Mouse (Mus musculus) adrenal gland, adult 18-20 months (tissue): ENCODE data around the gene 4932414N04Rik. TPM values are rescaled to one million over a fixed set of nuclear protein-coding genes. Genes with fewer than 3 reads are reported as not detected.
"Not testable (repeated sequence)": the region's sequence is repeated elsewhere in the genome, so short reads cannot be mapped to it uniquely, and the experiment has no call there.

ENCODE experiments used
- DNase-seq, 2 experiments: peaks; one replicate each; pipeline ENCODE4 v3.0.0; 2021 to 2022; ENCODE audit warnings: low spot score in 2 of 2
- long read RNA-seq, 2 experiments: library from polyadenylated mRNA; stranded (forward); transcript quantifications; one replicate each; pipeline ENCODE4 v2.0.0; 2021
- total RNA-seq, 2 experiments: library from RNA; stranded (reverse); gene quantifications; 1 replicate in 1 of 2; 2 replicates in 1 of 2; pipeline ENCODE4 v1.2.3; 2021

Gene 4932414N04Rik
- total RNA-seq: not detected
- long read RNA-seq, experiment 1: 0 reads
- long read RNA-seq, experiment 2: 0 reads

DNA sequence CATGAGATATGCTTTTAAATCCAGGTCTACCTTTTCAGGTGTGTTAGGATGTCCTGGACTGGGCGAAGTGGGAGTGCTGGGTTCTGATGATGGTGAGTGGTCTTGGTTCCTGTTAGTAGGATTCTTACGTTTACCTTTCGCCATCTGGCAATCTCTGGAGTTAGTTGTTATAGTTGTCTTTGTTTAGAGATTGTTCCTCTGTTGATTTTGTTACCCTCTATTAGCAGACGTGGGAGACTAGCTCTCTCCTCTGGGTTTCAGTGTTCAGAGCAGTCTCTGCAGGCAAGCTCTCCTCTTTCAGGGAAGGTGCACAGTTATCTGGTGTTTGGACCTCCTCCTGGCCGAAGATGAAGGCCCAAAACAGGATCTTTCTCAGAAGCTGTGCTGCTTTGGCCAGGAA, at the start of gene 4932414N04Rik:
4932414N04Rik (plus strand) TSS at position 301 of the 400 bp plus-strand sequence.
- DNase-seq: not testable (repeated sequence)

DNA sequence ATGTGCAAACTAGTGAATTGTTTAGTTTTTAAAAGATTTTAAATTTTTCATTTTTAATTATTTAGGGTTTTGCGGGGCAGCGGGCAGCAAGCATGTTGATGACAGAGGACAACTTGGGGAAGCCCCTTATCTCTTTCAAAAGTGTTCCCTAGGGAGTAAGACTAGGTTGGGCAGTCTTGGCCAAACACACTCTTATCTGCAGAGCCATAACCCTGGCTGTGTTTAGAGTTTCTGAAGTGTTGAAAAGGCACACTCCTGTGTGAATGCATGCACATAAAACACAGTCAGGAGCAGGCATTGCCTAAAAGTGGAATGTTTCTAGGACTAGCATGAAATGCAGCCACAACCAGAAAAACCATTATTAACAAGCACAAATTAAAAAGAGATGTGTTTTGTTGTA, 75.9 kb downstream of the 4932414N04Rik start:
- DNase-seq: no peak

DNA sequence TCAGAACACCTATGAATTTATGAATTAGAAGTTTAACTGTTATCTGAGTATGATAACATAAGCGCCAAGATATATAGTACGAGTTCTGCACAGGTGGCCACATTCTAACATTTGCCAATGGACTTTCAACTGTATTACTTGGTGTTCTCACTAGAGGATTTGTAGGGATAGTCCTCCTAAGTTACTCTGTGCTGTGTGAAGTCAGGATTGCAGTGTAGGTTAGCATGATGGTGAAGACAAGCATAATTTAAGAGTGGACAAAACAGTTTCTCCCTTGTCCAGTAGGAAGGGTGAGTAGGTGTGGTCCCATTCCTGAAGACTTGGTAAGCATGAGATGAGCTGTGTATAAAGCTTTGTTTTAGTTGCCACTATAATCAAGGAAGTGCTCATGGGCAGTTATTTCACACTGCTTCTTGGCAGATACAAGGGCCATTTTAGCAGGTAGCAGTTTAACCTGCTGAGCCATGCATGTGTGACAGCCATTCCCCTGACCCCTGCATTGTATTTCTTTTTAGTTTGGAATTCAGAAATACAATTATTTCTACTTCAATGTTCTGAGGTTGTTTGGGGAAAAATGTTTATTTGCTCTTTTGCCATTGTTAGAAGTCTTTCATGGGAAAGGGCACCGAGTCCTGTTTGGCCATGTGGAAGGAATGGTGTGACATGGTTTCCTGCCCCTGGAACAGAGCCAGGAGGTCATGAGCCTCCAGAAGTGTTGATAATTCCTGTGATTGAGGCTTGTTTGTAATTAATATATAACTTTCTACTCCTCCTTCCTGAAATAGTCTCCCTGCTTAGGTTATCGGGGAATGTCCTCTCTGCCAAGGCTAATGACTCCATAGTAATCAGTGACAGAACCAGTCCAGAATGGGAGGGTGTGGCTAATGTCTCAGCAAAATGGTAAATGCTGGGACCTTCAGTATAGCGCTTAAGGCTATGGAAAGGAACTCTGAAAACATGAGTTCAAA, 83.8 kb downstream of the 4932414N04Rik start:
- no peak for DNase-seq

DNA sequence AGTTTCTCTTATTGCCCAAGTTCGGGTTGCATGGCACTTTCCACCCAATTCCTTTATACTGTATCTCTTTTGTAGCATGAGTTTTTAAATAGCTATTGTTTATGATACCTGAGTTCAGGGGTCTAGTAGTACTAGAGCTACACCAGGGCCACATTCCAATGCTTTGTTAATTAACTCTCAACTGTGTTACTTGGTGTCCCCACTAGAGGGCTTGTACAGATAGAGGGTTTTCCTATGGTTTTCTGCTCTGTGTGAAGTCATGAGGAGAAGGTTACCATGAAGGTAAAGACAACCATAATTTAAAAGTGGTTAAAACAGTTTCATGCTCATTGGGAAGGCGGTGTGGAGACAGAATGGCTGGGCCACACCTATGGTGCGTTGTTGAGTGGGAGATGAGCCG, 88.3 kb downstream of the 4932414N04Rik start:
- DNase-seq: no peak

DNA sequence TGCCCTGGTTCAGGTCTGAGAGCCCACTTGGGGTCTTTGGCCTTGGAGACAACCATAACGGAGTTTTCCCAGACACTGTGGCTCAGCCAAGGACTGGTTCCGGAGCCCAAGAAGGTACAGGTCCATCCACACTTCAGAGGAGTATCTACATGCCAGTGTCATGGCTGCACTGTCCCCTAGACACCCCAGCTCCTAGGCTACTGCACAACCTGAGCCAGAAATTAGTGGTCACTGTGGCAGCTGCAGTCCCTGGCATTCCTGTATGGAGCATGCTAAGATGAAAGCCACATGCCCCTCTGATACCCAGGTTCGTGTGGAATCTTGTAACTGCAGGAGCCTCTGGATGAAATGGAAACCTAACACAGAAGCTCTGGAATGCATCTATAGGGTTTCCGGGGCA, 99.9 kb downstream of the 4932414N04Rik start:
- DNase-seq: no peak

DNA sequence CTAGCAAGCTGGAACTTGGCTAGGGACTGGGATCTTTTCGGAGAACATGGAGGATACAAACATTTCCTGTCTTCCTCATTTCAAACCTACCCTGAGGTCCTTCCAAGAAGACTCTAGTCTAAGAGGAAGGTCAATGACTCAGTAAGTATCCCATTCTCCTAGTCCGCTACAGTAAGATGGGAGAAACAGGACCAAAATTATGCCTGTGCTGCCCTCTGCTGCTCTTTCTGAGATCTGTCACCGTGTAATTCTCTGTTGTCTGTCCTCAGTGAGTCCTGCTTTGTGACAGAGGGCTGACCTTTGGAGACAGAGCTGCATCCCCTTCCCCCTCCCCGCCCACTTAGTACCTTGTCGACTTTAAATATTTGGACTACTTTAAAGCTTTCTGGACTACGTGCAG, 100.5 kb downstream of the 4932414N04Rik start:
- DNase-seq: peak in 1 of 2 experiments; percentile 37

DNA sequence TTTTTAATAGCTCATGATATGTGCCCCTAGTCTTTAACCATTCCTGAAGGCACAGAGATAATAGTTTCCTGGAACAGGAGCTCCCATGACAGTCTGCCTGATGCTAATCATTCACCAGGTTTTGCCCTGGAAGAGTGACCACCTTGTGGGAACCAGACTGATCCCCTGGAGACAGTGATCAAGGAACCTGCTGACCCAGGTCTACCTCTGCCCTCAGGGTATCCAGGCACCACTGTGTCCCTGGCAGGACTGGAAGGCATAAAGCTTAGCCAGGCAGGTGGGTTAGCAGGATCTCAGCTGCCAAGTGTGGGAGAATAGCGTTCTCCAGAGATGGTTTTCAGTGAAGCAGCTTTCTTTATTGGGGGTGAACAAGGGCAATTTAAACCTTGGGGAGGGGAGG, 109.1 kb downstream of the 4932414N04Rik start:
- no peak for DNase-seq

DNA sequence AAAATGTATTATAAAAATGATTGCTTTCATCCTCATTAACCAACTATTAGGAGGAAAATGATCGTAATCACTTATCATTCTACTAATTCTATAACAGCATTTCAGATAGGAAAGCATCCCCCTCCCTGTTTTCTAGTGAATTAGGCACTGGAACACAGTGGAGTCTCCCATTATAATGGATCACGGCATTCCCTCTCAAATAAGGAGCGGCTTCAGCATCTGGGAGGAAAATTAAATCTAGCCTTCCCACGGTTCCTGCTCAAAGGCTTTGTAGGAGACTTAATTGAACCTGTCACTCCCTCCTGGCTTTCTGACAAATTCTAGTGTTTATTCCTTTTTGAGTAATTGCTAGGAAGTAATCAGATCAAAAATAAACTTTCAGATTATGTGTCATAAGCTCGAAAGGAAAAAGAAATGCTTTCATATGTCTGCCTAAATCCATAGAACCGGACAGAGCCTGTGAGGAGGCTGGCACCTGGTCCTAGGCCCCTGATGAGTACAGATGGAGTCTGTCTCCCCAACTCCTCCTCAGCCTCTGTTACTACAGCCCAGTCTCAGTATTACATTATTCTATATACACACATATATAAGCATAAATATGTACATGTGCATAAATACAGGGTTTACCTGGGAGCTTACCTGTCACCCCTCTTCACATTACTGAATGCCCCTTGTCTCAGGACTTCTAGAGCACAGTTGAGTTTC, 111.1 kb downstream of the 4932414N04Rik start:
- DNase-seq: no peak

DNA sequence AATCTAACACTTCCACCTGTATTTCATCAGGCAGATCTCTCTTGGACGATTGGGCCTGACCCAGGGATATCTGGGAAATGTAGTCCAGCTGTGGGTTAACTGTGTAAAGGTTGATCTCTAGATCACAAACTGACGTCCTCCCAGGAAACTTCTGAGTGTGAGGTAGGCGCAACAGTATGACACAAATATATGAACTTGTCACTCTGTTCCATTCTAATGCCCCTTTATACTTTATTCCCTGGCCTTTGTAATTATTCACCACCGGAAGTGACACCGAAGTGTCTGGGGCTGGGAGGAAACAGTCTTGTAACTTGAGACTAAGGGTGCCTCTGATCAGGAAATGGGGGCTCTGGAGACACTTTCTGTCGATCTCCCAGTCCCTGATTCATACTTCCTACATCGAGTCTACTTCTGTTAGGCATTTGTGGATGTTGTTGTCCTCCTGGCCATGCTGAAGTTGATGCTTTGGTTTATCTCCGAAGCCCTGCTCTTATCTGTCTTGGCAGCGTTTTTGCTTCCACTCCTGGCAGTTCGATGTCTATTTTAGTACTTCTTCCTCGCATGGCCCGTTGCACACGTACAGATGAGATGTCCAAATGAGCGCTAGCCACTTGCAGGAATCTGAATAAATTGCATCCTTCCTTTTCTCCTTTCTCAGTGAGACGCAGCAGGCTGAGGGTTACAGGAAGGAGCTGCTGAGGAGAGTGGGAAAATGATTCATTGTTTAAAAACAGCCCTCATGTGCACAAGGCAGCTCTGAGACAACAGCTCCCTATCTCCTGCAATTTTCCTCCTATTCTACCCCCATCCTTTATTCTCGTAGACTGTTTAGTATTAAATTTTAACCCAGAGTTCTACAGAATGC, 126.2 kb downstream of the 4932414N04Rik start:
- no peak for DNase-seq

DNA sequence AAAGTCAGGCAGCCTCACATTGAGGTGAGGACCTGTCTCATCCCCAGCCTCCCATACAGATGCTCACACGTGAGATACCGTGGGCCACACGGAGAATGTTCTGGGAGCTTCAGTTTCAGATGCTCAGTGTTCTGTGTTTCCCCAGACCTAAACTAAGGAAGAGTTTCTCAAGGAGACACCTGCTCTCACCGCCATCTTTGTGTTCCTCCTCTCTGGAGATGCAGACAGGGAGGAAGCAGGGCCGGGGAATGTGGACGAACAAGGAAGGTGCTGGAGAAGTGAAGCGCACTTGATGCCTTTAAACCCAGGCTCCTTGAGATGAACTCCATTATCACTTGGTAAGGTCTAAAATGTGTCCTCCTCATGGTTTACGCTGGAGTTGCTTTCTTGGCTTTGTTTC, 127.4 kb downstream of the 4932414N04Rik start:
- not testable (repeated sequence) for DNase-seq

DNA sequence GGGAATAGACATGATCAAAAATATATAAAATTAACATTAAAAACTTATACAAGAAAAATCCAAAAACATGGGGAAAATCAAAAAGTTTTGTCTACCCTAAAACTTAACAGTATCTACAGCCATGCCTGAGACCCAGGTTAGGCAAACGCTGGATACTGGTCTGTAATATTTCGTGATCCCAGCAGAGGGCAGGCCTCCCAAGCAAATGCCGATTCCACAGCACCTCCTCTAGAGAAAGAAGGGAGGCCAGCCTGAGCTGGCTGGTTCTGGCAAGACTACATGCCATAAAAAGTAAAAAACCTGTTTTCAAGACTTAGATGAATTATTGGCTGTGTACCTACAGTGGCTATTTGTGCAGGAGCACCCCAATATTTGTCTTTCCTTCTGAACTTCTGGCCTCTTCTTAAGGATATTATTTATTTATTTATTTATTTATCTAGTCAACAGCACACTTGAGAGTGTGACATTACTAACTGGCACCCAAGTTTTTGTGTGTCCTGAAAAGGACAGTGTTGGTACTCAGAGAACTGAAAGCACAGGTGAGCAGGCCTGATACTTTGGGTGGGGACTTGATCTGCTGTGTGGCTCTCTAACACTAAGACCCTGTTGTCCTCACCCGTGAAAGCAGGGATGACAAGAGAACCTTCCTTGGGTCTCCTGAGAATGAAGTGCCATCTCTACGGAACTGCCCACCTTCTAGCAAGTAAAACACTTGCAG, 128.6 kb downstream of the 4932414N04Rik start:
- peak; percentile 73 to 74 for DNase-seq

DNA sequence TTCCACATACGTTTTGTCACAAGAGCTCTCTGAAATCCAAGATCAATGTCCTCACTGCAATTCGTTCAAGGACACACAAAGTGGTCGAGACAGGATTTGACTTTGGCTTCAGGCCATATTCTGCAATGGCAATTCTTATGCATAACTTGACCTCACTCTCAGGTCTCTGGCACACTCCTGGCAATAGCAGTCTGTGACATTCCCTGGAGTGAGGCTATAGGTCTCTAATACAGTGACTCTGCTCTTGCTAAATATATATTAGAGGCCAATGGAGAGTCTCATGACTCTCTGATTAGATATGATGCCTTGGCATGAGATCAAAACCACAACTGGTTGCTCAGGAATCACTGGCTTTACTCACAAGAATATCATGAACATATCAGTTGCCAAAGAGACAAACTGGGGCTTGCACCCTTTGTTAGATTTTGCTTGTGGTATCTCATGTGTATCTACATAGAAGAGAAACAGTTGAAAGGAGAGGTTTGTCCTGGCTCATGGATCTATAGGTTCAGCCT, 130.9 kb downstream of the 4932414N04Rik start:
- DNase-seq: no peak

DNA sequence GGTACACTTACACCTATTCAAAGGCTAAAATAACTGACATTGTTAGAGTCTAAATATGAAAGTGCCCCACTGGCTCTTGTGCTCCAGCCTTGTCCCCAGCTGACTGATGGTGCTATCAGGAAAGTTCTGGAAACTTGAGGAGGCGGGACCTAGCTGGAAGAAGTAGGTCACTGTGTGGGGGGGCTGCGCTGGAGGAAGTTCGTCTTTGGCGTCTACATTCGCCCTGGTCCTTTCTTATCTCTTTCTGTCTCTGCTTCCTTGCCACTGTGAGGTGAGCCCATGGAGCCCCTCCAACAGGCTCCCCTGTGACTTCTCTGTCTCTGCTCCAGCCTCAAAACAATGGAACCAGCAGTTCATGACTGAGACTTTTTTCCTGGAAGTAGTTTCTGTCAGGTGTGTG, 136.0 kb downstream of the 4932414N04Rik start:
- no peak for DNase-seq

DNA sequence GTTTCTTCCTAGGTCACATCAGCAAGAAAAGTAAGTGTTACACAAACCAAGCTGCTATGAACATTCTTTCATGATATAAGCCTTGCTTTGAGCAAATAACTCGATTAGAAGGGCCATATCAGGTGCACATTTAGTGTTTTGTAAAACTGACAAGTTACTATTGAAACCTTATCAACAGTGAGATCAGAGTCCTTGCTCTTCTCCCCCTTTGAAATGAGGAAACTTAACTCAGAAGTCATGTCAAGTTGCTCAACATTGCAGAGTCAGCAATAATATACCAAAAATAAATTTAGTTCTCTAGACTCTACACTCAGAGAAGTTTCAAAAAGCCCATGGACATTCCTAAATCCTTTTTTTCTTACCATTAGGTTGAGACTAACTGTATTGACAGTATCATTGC, 137.2 kb downstream of the 4932414N04Rik start:
- no peak for DNase-seq

DNA sequence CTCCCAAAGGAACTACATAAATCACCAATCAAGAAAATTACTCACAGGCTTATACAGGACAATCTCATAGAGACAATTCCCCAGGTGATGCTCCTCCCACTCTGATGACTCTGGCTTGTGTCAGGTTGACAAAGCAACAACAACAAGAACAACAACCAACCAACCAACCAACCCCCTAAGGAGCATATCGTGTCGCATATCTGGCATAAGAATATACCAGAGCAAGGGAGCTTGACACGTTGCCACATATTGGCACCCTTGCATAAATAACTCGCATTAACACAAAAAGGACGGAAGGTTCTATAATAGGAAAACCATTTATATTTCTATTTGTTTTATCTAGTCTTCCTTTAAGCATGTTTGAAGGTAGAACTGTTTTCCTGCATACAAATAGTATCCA, 137.9 kb downstream of the 4932414N04Rik start:
- no peak for DNase-seq

DNA sequence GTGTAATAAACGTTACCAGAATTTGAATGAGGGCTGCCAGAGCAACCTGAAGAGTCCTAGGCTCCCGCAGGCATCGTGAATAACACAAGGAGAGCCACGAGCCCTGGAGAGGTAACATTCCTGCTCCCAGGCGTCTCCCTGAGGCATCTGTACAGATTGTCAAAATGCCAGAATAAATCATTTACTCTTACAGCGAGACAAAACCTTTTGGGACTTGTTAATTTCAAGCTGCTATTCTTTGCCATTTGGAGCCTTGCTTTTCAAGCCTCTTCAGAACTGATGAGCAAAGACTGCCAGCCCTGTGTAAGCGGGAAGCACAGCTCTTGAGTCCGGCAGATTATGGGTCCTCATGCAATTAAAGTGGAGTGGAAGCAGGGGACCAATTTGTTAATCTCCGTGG, 138.3 kb downstream of the 4932414N04Rik start:
- DNase-seq: no peak

DNA sequence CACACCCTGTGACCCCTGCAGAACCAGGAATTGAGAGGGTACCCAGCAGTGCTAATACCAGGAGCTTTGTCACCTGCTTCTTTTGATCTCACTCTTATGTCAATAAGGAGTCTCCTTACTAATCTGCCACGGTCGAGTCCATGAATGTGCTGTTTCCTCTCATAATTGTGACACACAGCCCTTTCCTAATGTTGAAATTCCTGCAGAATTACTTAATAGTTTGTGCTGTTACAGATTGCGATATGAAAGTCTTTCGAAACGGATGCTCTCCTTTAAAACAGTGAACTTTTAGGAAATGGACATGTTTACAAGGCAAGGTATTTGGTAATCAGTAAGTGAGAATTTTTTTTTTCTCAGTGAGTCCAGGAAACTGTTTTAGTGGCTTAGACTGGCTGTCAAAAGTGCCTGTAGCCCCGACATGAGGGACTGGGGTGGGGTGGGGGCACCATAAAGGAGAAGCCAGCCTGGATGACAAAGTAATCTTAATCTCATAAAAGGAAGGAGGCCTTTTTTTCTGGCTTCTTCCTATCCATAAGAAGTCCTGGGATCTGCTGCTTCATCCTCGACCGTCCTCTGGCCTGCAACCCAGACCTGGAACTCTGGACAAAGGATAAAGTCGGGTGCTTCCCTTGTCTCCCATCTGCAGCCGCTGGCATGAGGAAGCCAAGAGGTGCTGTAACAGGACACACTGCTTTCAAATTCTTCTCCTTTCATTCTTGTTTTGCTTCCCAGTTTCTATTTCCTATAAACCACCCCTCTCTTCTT, 139.9 kb downstream of the 4932414N04Rik start:
- DNase-seq: no peak

DNA sequence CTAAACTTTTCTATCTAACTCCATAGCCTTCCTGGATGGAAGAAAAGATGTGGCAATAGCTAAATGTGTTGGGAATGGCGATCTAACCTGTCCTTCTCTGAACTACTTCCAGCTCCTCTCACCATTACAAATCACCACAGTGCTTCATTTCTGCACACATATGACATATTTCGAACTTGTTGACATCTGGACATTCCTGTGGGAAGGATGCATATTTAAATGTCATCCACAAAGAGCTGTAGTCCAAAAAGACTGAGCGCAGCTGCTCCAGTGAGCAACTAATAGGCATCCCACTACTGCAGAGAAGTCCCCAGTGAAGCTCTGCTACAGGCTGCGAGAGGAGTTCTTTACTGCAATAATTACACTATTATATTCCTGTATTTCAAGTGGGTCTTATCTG, 140.8 kb downstream of the 4932414N04Rik start:
- DNase-seq: no peak
